Mouse (Mus musculus) hindbrain, embryonic 13.5 days (tissue): ENCODE results near the gene Kalrn. TPM values are rescaled to one million over a fixed set of nuclear protein-coding genes. Genes with fewer than 3 reads are reported as not detected.

Source experiments
- ATAC-seq: fragments of 200-750 bp; cut with Nextera tagmentation; 2 replicates; pipeline ENCODE4 v1.8.0; 2017; ENCODE audit warnings: moderate TSS enrichment; ENCODE audit not compliant: low FRiP score
- H3K27ac ChIP-seq: fragments of 300-500 bp; sonication (generic); 2 replicates; pipeline ENCODE4 v1.5.1; 2015; ENCODE audit warnings: inconsistent platforms, mild to moderate bottlenecking, moderate library complexity
- H3K27me3 ChIP-seq: fragments of 300-500 bp; sonication (generic); 2 replicates; pipeline ENCODE4 v1.6.1; 2015; ENCODE audit warnings: mild to moderate bottlenecking, inconsistent platforms
- H3K36me3 ChIP-seq: fragments of 300-500 bp; sonication (generic); 2 replicates; pipeline ENCODE4 v1.6.1; 2015; ENCODE audit warnings: mild to moderate bottlenecking, inconsistent platforms
- H3K4me1 ChIP-seq: fragments of 300-500 bp; sonication (generic); replicated peaks from 2 replicates; pipeline ENCODE4 v1.6.1; 2015; ENCODE audit warnings: inconsistent platforms
- H3K4me2 ChIP-seq: fragments of 300-500 bp; sonication (generic); 2 replicates; pipeline ENCODE4 v1.6.1; 2015; ENCODE audit warnings: inconsistent platforms, mild to moderate bottlenecking, moderate library complexity
- H3K4me3 ChIP-seq: fragments of 300-500 bp; sonication (generic); 2 replicates; pipeline ENCODE4 v1.5.1; 2015; ENCODE audit warnings: mild to moderate bottlenecking, inconsistent platforms
- H3K9ac ChIP-seq: fragments of 300-500 bp; sonication (generic); 2 replicates; pipeline ENCODE4 v1.6.1; 2015; ENCODE audit warnings: mild to moderate bottlenecking, inconsistent platforms
- H3K9me3 ChIP-seq: fragments of 300-500 bp; sonication (generic); 2 replicates; pipeline ENCODE4 v1.6.1; 2016; ENCODE audit warnings: inconsistent platforms
- WGBS: fragments of 180-500 bp; shearing (Covaris S2); methylation state at CpG from one replicate; pipeline ENCODE4 v1.1.7; 2015; 5-methylcytosine and 5-hydroxymethylcytosine counted together
- polyA plus RNA-seq: library from polyadenylated mRNA; unstranded; fragments of >200 nt; fragmentation: Nextera tagmentation; extraction: Ambion mirVana; gene quantifications from 2 replicates; pipeline ENCODE4 v1.2.1, GENCODE M21; 2015

The Kalrn gene
- polyA plus RNA-seq, 1 experiment from 2014 or later, result 31.5 TPM

DNA sequence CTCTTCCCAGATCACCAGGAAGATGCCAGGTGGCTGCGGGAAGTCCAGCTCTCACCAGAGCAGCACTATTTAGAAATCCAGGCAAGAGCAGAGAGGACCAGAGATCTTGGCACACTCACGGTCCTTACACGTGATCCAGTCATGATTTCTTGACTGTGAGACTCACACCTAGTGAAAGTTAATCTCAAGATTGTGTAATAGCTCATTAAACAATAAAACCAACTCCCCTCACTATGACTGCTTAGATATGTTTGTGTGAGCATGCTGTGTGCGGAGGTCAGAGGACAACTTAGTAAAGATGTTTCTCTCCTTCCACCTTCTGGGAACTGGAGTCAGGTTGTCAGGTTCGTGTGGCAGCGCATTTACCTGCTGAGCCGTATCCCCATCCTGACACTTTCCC is 453.5 kb downstream of the Kalrn start:
- Histone ChIP-seq H3K4me2 (no peak overlapping the region), H3K4me3 (no peak overlapping the region), H3K27ac (no peak overlapping the region), H3K4me1 (peaks cover 9% of the 10 kb centered on the region), H3K9ac (no peak overlapping the region), H3K36me3 (peaks cover 9% of the 10 kb centered on the region), H3K9me3 (no peaks in the 10 kb centered on the region), H3K27me3 (no peaks in the 10 kb centered on the region)
- no peak for ATAC-seq
- 90% methylated on average over 7 of the region's 7 CpGs for WGBS

DNA sequence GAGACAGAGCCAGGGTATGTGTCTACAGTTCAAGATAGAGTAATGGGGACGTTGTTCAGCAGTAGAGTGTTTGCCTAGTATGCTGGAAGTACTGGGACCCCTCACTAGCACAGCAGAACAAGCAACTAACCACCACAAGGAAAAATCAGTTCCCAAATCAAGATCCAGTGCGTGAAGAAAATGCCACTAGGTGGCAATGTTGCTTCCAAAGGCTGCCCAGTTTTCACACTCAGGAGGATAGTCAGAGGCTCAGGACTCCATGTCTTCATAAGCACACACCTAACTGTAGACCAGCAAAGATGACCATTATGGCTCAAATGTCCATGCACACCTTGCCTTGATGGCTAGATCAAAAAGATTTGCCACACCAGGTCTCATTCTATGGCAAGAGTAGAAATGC is 454.0 kb downstream of the Kalrn start:
- no peak overlapping the region for H3K4me3 ChIP-seq
- no peak for ATAC-seq
- WGBS, result 22% methylated on average over 2 of the region's 2 CpGs

DNA sequence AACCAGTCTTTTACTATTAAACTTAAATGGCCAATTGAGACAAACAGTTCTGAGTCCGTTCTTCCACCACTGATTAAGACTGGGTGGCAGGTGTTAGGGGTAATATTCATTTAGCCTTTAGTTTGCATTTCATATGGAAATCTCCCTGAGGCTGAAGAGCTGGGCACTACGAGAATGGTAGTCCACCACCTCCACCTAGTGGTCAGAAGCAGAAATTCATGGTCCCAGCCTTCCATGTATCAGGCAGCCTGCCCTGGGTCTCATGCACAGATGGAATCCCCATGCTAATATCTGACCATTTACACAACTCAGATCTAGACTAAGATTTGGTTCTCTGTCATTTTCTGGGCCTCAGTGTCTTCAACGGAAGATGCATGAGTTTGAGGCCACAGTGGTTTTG is 458.7 kb downstream of the Kalrn start:
- Histone ChIP-seq H3K36me3 (peaks cover 7% of the 10 kb centered on the region), H3K4me3 (no peak overlapping the region), H3K9me3 (no peaks in the 10 kb centered on the region), H3K4me1 (peaks cover 12% of the 10 kb centered on the region), H3K4me2 (no peak overlapping the region), H3K9ac (no peak overlapping the region), H3K27ac (no peak overlapping the region), H3K27me3 (no peaks in the 10 kb centered on the region)
- 4% methylated on average over 3 of the region's 3 CpGs for WGBS
- ATAC-seq, result peak; percentile 70

More for the DNA sequence above, 454.0 kb downstream of the Kalrn start:
- Histone ChIP-seq H3K9me3 (no peaks in the 10 kb centered on the region), H3K4me2 (no peak overlapping the region), H3K9ac (no peak overlapping the region), H3K27ac (no peak overlapping the region), H3K4me1 (peaks cover 9% of the 10 kb centered on the region), H3K36me3 (peaks cover 8% of the 10 kb centered on the region), H3K27me3 (no peaks in the 10 kb centered on the region)

DNA sequence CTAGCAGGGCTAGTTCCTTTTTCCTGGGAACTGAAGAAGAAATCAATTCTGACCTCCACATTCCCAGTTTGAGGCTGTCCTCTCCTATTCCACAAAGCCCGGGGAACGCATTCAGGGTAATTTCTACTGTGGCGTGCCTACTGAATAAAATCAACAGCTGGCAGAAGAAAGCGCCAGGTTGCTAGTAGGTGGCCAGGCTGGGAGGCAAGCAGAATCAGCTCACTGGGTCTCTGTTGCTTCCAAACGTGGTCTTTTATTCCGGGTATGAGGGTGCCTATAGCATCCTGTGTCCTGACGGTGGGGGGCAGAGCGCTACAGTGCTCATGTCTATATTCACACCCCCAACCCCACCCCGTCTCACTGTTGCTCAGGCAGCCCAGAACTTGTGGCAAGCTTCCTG is 460.2 kb downstream of the Kalrn start:
- Histone ChIP-seq H3K4me2 (no peak overlapping the region), H3K27me3 (no peaks in the 10 kb centered on the region), H3K4me1 (peaks cover 12% of the 10 kb centered on the region), H3K27ac (no peak overlapping the region), H3K9ac (no peak overlapping the region), H3K9me3 (no peaks in the 10 kb centered on the region), H3K36me3 (peaks cover 7% of the 10 kb centered on the region), H3K4me3 (no peak overlapping the region)
- ATAC-seq, result no peak
- 88% methylated on average over 9 of the region's 9 CpGs for WGBS

DNA sequence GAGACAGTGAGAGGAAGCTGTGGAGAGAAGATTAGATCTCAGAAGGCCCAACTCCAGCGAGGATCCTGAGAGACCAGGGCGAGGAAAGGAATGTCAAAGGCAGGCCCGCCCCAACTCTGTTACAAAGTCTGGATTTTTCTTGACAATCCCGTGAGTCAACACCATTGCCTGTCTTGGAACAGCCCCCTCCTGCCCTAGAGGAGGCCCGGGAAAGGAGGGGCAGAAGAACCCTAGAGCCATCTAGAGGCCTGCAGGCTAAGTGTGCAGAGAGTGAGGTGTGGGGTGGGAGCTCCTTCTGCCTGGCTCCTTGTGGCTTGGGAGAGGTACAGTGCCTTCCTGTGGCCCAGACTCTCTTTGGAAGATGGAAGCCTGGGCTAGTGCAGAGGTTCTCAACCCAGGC is 460.8 kb downstream of the Kalrn start:
- H3K27me3 ChIP-seq, result no peaks in the 10 kb centered on the region
- no peak overlapping the region for H3K27ac ChIP-seq
- H3K4me2 ChIP-seq, result no peak overlapping the region
- no peaks in the 10 kb centered on the region for H3K9me3 ChIP-seq
- H3K9ac ChIP-seq, result no peak overlapping the region
- H3K4me3 ChIP-seq, result no peak overlapping the region
- 26% methylated on average over 5 of the region's 5 CpGs for WGBS
- H3K36me3 ChIP-seq, result peaks cover 7% of the 10 kb centered on the region
- ATAC-seq, result no peak
- peaks cover 12% of the 10 kb centered on the region; the same call in 1 of the 2 replicates for H3K4me1 ChIP-seq

DNA sequence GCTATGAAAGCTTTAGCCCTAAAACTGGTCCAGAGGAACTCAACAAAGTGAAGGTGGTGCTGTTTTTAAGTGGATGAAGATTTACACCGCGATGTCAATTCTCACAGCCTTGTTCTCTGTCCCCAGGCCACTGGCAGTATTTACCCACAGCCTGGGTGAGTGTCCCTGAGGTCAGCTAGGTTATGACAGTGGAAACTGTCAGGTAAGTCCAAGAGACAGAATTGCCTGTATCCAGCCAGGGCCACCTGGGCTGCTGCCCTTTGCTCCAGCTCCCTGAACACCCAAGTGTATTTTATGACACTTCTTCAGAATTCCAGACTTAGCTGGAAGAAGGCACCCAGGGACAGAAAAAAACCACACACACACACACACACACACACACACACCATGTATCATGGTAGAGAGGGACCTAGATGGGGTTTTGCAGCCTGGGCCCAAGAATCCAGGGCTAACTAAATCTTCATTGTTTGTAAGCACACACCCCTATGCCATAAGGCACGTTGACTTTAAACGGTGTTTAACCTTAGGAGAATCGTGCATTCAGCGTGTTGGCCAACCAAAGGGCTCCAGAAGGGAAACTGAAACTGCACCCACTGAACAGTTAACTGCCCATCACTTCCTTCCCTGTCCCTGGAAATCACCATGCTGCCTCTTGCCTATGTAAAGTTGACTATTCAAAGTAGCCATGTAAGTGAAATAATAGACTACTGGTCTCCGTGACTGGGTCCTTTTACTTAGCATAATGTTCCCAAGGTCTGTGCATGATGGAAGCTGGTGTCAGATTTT is 462.3 kb downstream of the Kalrn start:
- no peak overlapping the region for H3K4me2 ChIP-seq
- no peaks in the 10 kb centered on the region for H3K27me3 ChIP-seq
- H3K4me1 ChIP-seq, result peaks cover 6% of the 10 kb centered on the region; the same call in 1 of the 2 replicates
- H3K27ac ChIP-seq, result no peak overlapping the region
- H3K4me3 ChIP-seq, result no peak overlapping the region
- WGBS, result 90% methylated on average over 7 of the region's 7 CpGs
- peaks cover 9% of the 10 kb centered on the region for H3K36me3 ChIP-seq
- ATAC-seq, result no peak
- no peak overlapping the region for H3K9ac ChIP-seq
- no peaks in the 10 kb centered on the region for H3K9me3 ChIP-seq

DNA sequence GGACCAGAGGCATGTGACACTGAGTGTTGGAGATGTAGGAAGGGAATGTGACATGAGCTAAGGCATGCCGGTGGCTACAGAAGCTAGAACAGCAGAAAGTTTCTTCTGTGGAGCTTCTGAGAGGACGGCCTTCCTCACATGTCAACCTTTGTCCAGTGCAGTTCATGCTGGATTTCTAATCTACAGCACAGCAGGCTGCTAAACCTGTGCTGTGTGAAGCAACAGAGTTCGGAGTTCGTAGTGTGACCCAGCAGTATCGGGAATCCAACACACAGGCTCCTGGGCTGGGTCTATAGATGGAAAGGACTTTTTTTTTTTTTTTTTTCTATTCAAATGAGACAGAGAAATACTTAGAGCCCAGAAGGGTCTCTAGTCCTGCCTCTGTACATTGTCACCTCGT is 468.9 kb downstream of the Kalrn start:
- no peak overlapping the region for H3K4me2 ChIP-seq
- H3K27me3 ChIP-seq, result no peaks in the 10 kb centered on the region
- 93% methylated on average over 6 of the region's 6 CpGs for WGBS
- no peak overlapping the region for H3K9ac ChIP-seq
- H3K36me3 ChIP-seq, result peaks cover 11% of the 10 kb centered on the region
- H3K4me1 ChIP-seq, result peaks cover 3% of the 10 kb centered on the region
- H3K9me3 ChIP-seq, result no peaks in the 10 kb centered on the region
- H3K4me3 ChIP-seq, result no peak overlapping the region
- ATAC-seq, result no peak
- H3K27ac ChIP-seq, result no peak overlapping the region

DNA sequence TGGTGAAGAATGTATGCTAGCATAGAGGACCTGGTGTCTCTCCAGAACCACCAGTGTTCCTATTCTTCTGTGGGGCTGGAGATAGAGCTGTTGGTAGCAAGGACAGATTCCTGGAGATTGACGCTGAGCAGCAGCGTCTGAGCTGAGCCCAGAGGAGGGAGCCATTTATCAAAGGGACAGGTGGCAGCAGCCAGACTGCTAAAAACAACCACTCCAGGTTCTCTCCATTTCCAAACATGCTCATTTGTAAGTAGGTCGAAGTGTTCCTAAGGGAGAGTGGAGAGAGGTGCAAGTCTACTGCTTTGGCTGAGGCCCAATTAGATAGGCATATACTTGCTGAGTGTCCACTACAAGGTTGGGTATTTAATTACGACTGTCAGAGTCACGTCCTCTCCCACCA is 470.6 kb downstream of the Kalrn start:
- peaks cover 3% of the 10 kb centered on the region for H3K4me1 ChIP-seq
- peaks cover 11% of the 10 kb centered on the region for H3K36me3 ChIP-seq
- no peak overlapping the region for H3K4me3 ChIP-seq
- no peak overlapping the region for H3K9ac ChIP-seq
- no peak overlapping the region for H3K4me2 ChIP-seq
- no peak overlapping the region for H3K27ac ChIP-seq
- H3K9me3 ChIP-seq, result no peaks in the 10 kb centered on the region
- WGBS, result 58% methylated on average over 5 of the region's 5 CpGs
- H3K27me3 ChIP-seq, result no peaks in the 10 kb centered on the region
- no peak for ATAC-seq

DNA sequence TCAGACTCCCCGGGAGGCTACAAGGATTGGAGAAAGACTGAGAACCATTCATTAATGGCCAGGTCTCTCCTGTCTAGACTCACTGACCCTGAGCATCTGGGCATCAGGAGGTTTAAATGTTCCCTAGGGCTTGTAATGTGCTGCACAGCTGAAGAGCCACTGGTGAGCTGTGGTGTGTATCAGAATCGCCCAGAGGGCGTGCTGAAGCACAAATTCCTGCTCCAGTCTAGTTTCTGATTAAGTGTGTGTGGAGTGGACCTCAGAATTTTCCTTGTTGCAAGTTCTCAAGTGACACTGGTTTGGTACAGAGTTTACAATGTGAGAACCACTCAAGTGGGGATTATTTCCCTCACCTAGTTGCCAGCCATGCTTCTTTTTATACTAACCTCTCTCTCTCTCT is 473.5 kb downstream of the Kalrn start:
- 81% methylated on average over 3 of the region's 3 CpGs for WGBS

DNA sequence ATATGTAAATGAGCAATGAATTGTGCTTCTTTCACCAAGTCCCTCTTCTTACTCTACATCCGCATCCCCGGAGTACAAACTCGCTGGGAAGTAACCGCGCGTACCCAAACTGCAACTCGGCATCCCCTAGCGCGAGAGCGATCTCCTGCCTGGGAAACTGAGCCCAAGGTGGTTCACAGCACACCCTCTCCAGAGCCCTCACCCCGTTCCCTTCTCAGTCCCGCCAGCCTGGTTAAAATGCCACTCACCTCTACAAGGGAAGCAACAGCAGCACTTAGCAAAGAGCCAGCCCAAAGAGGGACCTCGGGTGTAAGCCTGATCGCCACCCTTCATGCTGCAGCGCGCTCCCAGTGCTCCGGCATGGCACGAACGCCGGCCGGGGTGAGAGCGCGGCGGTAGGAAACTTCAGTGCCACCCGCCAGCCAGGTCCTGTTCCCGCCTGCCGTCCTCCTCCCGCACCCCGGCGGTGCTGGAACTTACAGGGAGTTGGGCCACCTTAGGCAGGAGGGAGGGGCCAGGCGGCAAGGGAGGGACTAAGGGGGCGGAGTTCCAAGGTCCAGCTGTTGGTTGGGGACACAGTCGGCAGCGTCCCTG is 477.7 kb downstream of the Kalrn start:
- Histone ChIP-seq H3K9ac (peak overlapping the region; percentile 72), H3K9me3 (no peaks in the 10 kb centered on the region), H3K27ac (peak overlapping the region; percentile 80; the same call in 1 of the 2 replicates), H3K4me2 (peak overlapping the region; percentile 57), H3K4me3 (peak overlapping the region; percentile 41), H3K4me1 (peaks cover 35% of the 10 kb centered on the region), H3K36me3 (0 out of 2 replicates have a peak, but pooled peaks cover 2% of the 10 kb centered on the region), H3K27me3 (peaks cover 16% of the 10 kb centered on the region; the same call in 1 of the 2 replicates)
- peak; percentile 56; the same call in 1 of the 2 replicates for ATAC-seq
- under 1% methylated on average over 34 of the region's 34 CpGs for WGBS

More for the DNA sequence above, 473.5 kb downstream of the Kalrn start:
- H3K4me1 ChIP-seq, result peaks cover 15% of the 10 kb centered on the region
- H3K4me2 ChIP-seq, result no peak overlapping the region
- no peak overlapping the region for H3K27ac ChIP-seq
- H3K9me3 ChIP-seq, result no peaks in the 10 kb centered on the region
- no peak overlapping the region for H3K4me3 ChIP-seq
- no peak for ATAC-seq
- H3K9ac ChIP-seq, result no peak overlapping the region
- H3K36me3 ChIP-seq, result 0 out of 2 replicates have a peak, but pooled peaks cover 7% of the 10 kb centered on the region
- H3K27me3 ChIP-seq, result peaks cover 16% of the 10 kb centered on the region; the same call in 1 of the 2 replicates

DNA sequence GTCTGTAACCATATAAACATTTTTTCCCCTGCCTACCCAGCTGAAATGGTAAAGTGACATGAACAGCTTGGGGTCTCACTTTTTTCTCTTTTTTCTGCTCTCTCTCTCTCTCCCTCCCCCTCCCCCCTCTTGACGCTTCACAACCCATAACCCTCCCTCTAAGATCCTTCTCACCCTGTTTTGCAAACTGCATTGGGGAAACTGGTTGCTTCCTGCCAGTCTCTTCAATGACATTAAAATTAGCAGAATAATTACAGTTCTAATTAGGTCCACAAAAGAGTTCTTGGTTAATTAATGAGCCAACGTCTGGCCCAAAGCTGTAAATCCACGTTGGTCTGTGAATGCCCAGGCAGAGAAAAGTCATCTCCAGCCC is 478.3 kb downstream of the Kalrn start:
- peaks cover 16% of the 10 kb centered on the region; the same call in 1 of the 2 replicates for H3K27me3 ChIP-seq
- WGBS, result 0% methylated on average over 3 of the region's 3 CpGs
- no peak for ATAC-seq
- H3K4me1 ChIP-seq, result peaks cover 39% of the 10 kb centered on the region
- H3K4me3 ChIP-seq, result peak overlapping the region; percentile 41
- peak overlapping the region; percentile 57 for H3K4me2 ChIP-seq
- peak overlapping the region; percentile 80 for H3K27ac ChIP-seq
- no peaks in the 10 kb centered on the region for H3K9me3 ChIP-seq
- 0 out of 2 replicates have a peak, but pooled peaks cover 2% of the 10 kb centered on the region for H3K36me3 ChIP-seq
- H3K9ac ChIP-seq, result peak overlapping the region; percentile 72

DNA sequence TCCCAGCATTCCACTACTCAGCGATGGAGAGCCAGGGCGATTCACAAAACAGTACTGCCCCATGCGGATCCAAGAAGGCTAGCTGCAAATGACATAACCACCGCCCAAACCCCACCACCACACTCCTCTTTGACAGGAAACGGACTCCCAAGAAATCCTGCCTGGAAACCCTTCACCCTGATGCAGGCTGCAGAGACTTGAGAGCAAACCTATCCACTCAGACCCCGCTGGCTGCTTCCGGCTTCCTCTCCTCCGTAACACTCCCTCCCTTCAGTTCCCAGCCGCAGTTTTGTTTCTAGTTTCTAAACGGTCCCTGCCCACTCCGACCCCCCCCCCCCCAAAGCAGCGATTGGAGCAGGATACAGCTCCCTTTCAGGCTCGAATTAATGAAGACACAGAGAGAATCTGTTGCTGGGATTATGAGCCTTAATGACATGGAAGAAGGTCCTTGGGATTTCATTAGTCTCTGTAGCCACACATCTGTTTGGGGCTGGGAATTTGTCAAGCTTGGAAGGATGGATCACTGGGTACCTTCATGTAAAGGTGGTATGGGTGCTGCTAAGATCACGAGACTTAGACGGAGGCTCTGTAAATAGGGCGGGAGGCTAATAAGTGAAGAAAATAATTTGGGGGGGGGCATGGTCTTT is 478.8 kb downstream of the Kalrn start:
- WGBS, result under 1% methylated on average over 16 of the region's 16 CpGs
- Histone ChIP-seq H3K9ac (peak overlapping the region; percentile 72), H3K4me1 (peaks cover 44% of the 10 kb centered on the region), H3K4me3 (peak overlapping the region; percentile 41), H3K27me3 (peaks cover 16% of the 10 kb centered on the region; the same call in 1 of the 2 replicates), H3K27ac (peak overlapping the region; percentile 80), H3K9me3 (no peaks in the 10 kb centered on the region), H3K36me3 (0 out of 2 replicates have a peak, but pooled peaks cover 2% of the 10 kb centered on the region), H3K4me2 (peak overlapping the region; percentile 57)
- ATAC-seq, result peak; percentile 59
